ENCODE assay signal across 20 mouse cellular contexts in genomic region chr6:117989209-117989608, GRCm38 (mm10). TPM values are rescaled to one million over a fixed set of nuclear protein-coding genes. Genes with fewer than 3 reads are reported as not detected.
"Had no signal": no experiment of that assay in that cellular context is flagged by ENCODE, and none has a peak within 500 bp of the region (broad histone marks: within the 10 kb centered on the region; RNA-seq: fewer than 3 reads in every experiment).

No protein-coding gene starts in this region.

- H3K27me3 ChIP-seq: intestine, embryonic 15.5 days; kidney, embryonic 15.5 days; liver, embryonic 13.5 days; lung, embryonic 15.5 days; midbrain, embryonic 13.5 days; neural tube, embryonic 13.5 days had no signal

- H3K4me1 ChIP-seq: intestine, embryonic 15.5 days; kidney, embryonic 15.5 days; liver, embryonic 13.5 days; lung, embryonic 15.5 days; megakaryocyte, embryonic 14.5 days; midbrain, embryonic 10.5 days; neural tube, embryonic 13.5 days had no signal

- ATAC-seq: intestine, embryonic 15.5 days; midbrain, embryonic 13.5 days; midbrain, embryonic 16.5 days had no signal

- H3K36me3 ChIP-seq: intestine, embryonic 15.5 days; kidney, embryonic 15.5 days; liver, embryonic 13.5 days; lung, embryonic 15.5 days; midbrain, embryonic 10.5 days; midbrain, embryonic 13.5 days; neural tube, embryonic 13.5 days had no signal

- H3K9ac ChIP-seq: intestine, embryonic 15.5 days; kidney, embryonic 15.5 days; liver, embryonic 13.5 days; lung, embryonic 15.5 days; midbrain, embryonic 13.5 days; neural tube, embryonic 13.5 days had no signal

- H3K9me3 ChIP-seq: intestine, embryonic 15.5 days; kidney, embryonic 15.5 days; liver, embryonic 13.5 days; lung, embryonic 15.5 days; megakaryocyte, embryonic 14.5 days; midbrain, embryonic 10.5 days; midbrain, embryonic 13.5 days; neural tube, embryonic 13.5 days had no signal

- H3K4me2 ChIP-seq: intestine, embryonic 15.5 days; kidney, embryonic 15.5 days; liver, embryonic 13.5 days; lung, embryonic 15.5 days; midbrain, embryonic 13.5 days; neural tube, embryonic 13.5 days had no signal

- H3K27ac ChIP-seq: intestine, embryonic 15.5 days; kidney, embryonic 15.5 days; left cerebral cortex, adult 2 months; liver, embryonic 13.5 days; lung, embryonic 15.5 days; midbrain, embryonic 10.5 days; midbrain, embryonic 13.5 days; neural tube, embryonic 13.5 days; stomach, postnatal 0 days had no signal

- H3K4me3 ChIP-seq: intestine, embryonic 15.5 days; kidney, embryonic 15.5 days; left cerebral cortex, adult 2 months; liver, embryonic 13.5 days; lung, embryonic 15.5 days; megakaryocyte, embryonic 14.5 days; midbrain, embryonic 10.5 days; midbrain, embryonic 13.5 days; myocyte; neural tube, embryonic 13.5 days had no signal

- DNase-seq: kidney, adult 11 months; kidney, adult 8-10 months; kidney, postnatal 10 days; kidney, postnatal 36 days; layer of hippocampus, postnatal 36 days; liver, embryonic 13.5 days; retina, postnatal 1 day; thymus, postnatal 25 days had no signal

RNA-seq across cellular contexts. Expression of gene Rasgef1a, which starts 22.0 kb away (rescaled TPM):
- polyA plus RNA-seq: limb, embryonic 11.5 days had no signal
